Mouse (Mus musculus) bone marrow macrophage, adult 2 months (primary cell): ENCODE data around the gene Pagr1a. TPM values are rescaled to one million over a fixed set of nuclear protein-coding genes. Genes with fewer than 3 reads are reported as not detected.

ENCODE experiments used
- H3K27ac ChIP-seq: 2 replicates; pipeline ENCODE4 v1.5.1; 2012; ENCODE audit warnings: low read depth, low read length; ENCODE audit not compliant: insufficient read depth
- H3K4me1 ChIP-seq: 2 replicates; pipeline ENCODE4 v1.6.1; 2012; ENCODE audit warnings: low read length; ENCODE audit not compliant: control insufficient read depth, insufficient read depth
- H3K4me3 ChIP-seq: 2 replicates; pipeline ENCODE4 v1.5.1; 2012; ENCODE audit warnings: mild to moderate bottlenecking, low read length, moderate library complexity; ENCODE audit not compliant: insufficient read depth
- CTCF ChIP-seq: IDR thresholded peaks from 2 replicates; pipeline ENCODE4 v1.5.1; 2012; ENCODE audit warnings: low read depth, mild to moderate bottlenecking, low read length, moderate library complexity
- POLR2A ChIP-seq: IDR thresholded peaks from 2 replicates; pipeline ENCODE4 v1.6.1; 2012; ENCODE audit warnings: mild to moderate bottlenecking, low read depth, low read length, borderline replicate concordance
- polyA plus RNA-seq: library from polyadenylated mRNA; stranded (reverse); fragments of >200 nt; gene quantifications from 2 replicates; pipeline ENCODE4 v1.2.4, GENCODE M21; 2012; ENCODE audit not compliant: missing spikeins, insufficient read depth, insufficient read length

Gene Pagr1a
- polyA plus RNA-seq, 1 experiment, result 22.2 TPM

DNA sequence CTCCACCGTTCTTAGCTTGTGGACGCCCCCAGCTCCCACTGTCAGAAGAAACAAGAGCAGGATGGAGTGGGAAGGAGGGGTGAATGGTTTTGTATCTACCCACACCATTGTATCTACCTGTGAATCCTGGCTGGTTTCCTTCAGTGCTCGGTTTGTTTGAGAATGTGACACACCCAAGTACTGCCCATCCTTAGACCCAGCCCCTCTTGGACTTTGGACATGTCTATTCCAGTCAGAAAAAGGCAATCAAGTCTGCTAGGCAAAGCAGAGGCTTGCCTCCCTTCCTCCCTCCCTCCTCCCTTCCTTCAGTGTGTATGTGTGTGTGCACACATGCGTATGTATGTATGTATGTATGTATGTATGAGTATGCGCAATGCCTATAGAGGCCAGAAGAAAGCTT lies 13.5 kb downstream of the Pagr1a start:
- H3K27ac ChIP-seq, result no peak overlapping the region
- peaks cover 22% of the 10 kb centered on the region for H3K4me1 ChIP-seq
- H3K4me3 ChIP-seq, result no peak overlapping the region
- TF ChIP-seq CTCF (no peak), POLR2A (no peak)

DNA sequence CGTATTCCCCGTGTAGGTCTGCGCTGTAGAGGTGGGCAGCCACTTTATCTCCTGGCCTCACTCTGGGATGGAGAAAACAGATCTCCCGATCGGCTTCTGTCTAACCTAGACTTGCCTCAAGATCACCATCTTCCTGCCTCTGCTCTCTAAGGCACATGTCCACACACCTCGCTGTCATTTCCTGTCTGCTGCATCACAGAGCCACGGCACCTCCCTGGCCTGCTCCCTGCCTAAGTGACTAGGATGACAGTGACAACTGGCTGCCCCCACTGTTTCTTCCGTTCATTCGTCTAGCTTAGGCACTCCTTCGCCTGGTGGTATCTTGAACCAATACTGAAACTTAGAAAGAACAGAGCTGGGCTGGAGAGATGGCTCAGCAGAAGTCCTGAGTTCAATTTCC lies 17.6 kb downstream of the Pagr1a start:
- no peak overlapping the region for H3K27ac ChIP-seq
- TF ChIP-seq CTCF (no peak), POLR2A (no peak)
- no peak overlapping the region for H3K4me3 ChIP-seq
- peaks cover 7% of the 10 kb centered on the region for H3K4me1 ChIP-seq

DNA sequence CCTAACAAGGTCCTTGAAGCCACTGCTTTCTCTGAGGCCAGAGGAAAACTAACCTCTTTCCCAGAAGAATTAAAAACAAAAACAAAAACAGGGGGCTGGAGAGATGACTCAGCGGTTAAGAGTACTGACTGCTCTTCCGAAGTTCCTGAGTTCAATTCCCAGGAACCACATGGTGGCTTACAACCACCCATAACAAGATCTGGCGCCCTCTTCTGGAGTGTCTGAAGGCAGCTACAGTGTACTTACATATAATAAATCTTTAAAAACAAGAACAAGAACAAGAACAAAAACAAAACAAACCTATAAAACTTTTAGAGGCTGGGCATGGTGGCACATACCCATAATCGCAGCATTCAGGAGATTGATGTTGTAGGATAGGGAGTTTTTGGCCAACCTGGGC lies 20.7 kb downstream of the Pagr1a start:
- Histone ChIP-seq H3K4me1 (no peaks in the 10 kb centered on the region), H3K4me3 (no peak overlapping the region), H3K27ac (no peak overlapping the region)
- no peak for TF ChIP-seq CTCF
- no peak for TF ChIP-seq POLR2A

GRCm38 (mm10) chr7:126988816-126989215 lies 28.3 kb downstream of the Pagr1a start:
- H3K27ac ChIP-seq, result no peak overlapping the region
- no peak for TF ChIP-seq POLR2A
- no peak for TF ChIP-seq CTCF
- no peaks in the 10 kb centered on the region for H3K4me1 ChIP-seq
- no peak overlapping the region for H3K4me3 ChIP-seq

DNA sequence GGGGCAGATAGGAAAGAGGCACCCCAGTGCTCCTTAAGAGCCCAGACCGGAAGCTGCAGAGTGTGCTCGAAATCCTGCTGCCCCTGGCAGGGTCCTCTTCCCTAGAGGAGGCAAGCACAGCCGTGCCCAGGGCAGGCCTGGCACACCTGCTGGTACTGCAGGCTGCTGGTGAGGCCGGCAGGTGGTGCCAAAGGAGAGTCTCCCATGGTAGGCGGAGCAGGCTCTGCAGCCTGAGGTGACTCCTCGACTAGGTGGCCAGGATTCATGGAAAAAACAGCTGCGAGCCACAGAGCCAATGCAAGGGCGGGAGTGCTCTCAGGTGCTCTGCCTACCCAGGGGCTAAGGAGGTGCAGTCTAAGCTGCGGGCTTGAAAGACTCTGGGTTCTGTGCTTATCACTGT lies 30.8 kb downstream of the Pagr1a start:
- Histone ChIP-seq H3K4me3 (no peak overlapping the region), H3K27ac (no peak overlapping the region), H3K4me1 (no peaks in the 10 kb centered on the region)
- TF ChIP-seq CTCF (no peak), POLR2A (no peak)

GRCm38 (mm10) chr7:126984667-126985444 lies 32.3 kb downstream of the Pagr1a start:
- no peak overlapping the region for H3K4me3 ChIP-seq
- no peaks in the 10 kb centered on the region for H3K4me1 ChIP-seq
- no peak overlapping the region for H3K27ac ChIP-seq
- TF ChIP-seq CTCF (no peak), POLR2A (no peak)

GRCm38 (mm10) chr7:126983113-126983512 lies 34.0 kb downstream of the Pagr1a start:
- H3K4me1 ChIP-seq, result no peaks in the 10 kb centered on the region
- no peak overlapping the region for H3K27ac ChIP-seq
- TF ChIP-seq CTCF (no peak), POLR2A (no peak)
- H3K4me3 ChIP-seq, result no peak overlapping the region

DNA sequence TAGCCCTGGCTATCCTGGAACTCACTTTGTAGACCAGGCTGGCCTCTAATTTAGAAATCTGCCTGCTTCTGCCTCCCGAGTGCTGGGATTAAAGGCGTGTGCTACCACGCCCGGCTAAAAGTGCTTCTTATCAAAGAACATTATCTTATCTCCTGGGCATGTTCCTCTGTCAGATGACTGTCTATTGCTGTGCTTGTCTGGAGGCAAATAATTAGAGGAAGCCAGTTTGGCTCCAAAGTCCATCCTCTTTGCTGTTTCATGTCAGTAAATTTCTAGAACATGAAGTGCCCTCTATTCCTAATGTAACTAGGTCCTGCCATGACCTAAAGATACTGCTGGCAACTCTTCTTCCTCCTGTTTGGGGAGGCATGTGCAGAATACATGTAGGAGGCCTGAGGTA lies 35.1 kb downstream of the Pagr1a start:
- H3K4me3 ChIP-seq, result no peak overlapping the region
- no peak overlapping the region for H3K27ac ChIP-seq
- no peaks in the 10 kb centered on the region for H3K4me1 ChIP-seq
- no peak for TF ChIP-seq CTCF
- no peak for TF ChIP-seq POLR2A

DNA sequence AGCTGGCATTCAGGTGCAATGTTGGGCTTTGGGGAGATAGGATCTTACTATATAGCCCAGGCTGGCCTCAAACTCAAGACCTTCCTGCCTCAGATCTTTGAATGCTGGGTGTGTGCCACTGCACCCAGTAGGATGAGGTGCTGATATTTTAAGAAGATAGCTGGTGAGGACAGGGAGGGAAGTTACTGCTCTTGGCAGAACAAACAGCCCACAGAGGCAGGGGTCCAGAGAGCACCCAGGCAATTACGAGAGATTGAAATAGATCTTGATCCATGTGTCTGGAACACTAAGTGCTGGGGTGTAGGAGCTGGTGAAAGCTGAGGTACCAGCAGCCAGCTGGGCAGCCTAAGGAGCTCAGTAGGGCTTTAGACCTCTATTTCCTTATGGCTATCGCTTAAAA lies 35.6 kb downstream of the Pagr1a start:
- TF ChIP-seq CTCF, result no peak
- no peak for TF ChIP-seq POLR2A
- Histone ChIP-seq H3K4me1 (no peaks in the 10 kb centered on the region), H3K4me3 (no peak overlapping the region), H3K27ac (no peak overlapping the region)

DNA sequence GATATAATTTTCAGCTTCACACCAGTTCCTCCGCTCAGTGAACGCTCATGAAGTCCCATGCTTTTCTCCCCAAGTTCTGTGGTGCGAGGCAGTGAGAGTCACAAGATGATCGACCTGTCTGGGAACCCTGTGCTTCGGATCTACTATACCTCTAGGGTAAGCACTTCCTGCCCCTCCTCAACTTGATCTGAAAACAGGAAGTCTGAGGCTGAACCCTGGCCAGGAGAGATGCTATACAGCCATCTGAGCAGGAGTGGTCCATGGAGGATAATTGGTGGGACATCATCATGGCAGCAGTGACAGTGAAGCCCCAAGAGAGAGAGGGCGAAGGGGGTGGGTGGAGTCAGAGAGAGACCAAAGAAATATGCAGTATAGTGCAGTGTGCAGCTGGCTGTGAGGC lies 38.3 kb downstream of the Pagr1a start:
- Histone ChIP-seq H3K27ac (no peak overlapping the region), H3K4me3 (no peak overlapping the region), H3K4me1 (peaks cover 10% of the 10 kb centered on the region)
- no peak for TF ChIP-seq POLR2A
- no peak for TF ChIP-seq CTCF
